Mouse (Mus musculus) CD4-positive, CD25-positive, alpha-beta regulatory T cell, adult 4 months (primary cell): ENCODE data around the gene Uqcrfs1. TPM values are rescaled to one million over a fixed set of nuclear protein-coding genes. Genes with fewer than 3 reads are reported as not detected.

Experiments used
- polyA plus RNA-seq, 2 experiments: library from polyadenylated mRNA; unstranded; fragments of 100-300 nt; shearing (Covaris generic); gene quantifications; one replicate each; pipeline ENCODE4 v1.2.1; 2017

The Uqcrfs1 gene
- polyA plus RNA-seq, 2 experiments from 2014 or later: 93.1 to 99.9 TPM

Other genes starting within 250 kb of the Uqcrfs1 start
- not detected for gene Agtr1a, start 208.9 kb downstream of the Uqcrfs1 start, polyA plus RNA-seq
- 1 to 10 TPM; 3.3 to 4.6 TPM for gene Dusp22, start 114.6 kb upstream of the Uqcrfs1 start, polyA plus RNA-seq
- gene Irf4, start 203.9 kb upstream of the Uqcrfs1 start, polyA plus RNA-seq: 10 to 100 TPM; 14.8 to 22.6 TPM